Mouse (Mus musculus): ENCODE measurements around the gene Sowahd.
"Not testable (repeated sequence)": the region's sequence is repeated elsewhere in the genome, so short reads cannot be mapped to it uniquely, and the experiment has no call there.

The Sowahd gene

DNA sequence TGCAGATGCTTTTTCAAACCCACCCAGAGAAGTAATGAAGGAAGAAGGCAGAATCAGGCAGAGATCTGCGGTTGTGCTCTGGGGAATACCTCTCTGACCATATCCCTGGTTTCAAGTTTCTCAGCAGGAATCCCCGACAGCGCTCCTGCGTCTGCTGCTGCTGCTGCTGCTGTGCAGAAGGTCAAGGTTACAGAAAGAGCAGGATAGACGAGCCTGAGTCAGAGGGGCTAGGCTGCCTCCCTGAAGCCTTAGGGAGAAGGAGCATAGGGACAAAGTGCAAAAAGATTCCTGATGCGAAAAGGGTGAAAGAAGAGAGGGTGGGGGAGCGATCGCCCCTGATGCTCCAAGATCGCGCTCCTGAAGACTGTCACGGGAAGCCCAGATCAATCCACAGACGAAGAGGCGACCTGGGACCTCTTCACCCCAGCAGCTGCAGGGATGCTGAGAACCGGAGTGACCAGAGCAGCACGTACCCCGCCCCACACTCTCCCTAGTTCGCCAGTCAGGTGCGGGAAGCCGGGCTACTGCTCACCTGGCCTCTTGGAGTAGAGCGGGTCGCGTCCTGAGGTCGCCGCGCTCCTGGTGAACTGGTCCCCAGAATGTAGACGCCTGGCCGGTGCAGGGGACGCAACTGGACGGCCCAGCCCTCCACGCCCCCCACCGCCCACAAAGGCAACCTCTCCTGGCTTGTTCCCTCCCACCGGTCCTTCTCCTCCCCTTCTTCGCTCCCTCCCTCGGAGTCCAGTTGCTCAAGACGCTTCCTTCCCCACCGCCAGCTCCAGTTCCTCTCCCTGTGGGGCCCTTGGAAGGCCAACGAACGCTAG is at the start of gene Sowahd:
Gene Sowahd (plus strand): TSS at position 780 of the 824 bp plus-strand sequence.
- DNase-seq = peak; percentile 5

- no peak for DNase-seq
Measured at GRCm38 (mm10) chrX:37013870-37014269, 34.8 kb upstream of the Sowahd start.

DNA sequence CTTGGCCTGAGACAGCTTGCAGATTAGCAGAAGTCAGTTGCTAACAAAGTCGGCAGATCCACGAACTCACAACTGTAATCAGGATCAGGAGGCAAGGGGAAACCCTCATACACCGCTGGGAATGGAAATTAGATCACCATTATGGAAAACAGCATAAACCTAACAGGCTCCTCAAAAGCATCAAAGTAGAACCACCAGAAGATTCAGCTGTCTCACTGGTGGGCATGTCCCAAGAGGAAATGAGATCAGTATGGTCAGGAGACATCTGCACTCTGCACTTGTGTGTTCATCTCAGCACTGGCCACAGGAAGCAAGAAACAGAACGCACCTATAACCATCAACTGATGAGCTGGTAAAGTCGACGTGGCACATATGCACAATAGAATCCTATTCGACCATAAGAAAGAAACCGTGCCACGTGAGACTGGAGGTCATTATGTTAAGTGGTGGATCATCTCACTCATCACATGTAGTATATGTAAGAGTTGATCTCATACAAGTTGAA is 30.4 kb upstream of the Sowahd start:
- no peak for DNase-seq

- DNase-seq = no peak
Measured at GRCm38 (mm10) chrX:37019045-37019444, 29.6 kb upstream of the Sowahd start.

DNA sequence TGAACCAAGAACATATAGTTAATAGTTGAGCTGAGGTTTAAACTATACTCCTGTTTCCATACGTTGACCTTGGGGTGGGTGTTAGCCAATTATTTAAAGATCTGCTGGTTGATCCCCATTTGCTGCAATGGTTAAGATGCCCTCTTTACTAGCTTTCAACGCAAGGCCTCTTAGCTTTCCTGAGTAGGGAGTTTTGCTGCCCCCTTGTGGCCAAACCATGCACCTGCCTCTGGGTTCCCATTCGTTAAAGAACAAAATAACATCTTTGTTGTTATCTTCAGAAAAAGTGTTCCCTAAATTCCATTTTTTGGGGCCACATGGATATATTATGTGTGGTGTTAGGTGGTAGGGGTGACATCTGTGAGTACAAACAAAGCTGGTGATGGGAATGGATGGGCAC is 26.0 kb upstream of the Sowahd start:
- peak; percentile 41 for DNase-seq

DNA sequence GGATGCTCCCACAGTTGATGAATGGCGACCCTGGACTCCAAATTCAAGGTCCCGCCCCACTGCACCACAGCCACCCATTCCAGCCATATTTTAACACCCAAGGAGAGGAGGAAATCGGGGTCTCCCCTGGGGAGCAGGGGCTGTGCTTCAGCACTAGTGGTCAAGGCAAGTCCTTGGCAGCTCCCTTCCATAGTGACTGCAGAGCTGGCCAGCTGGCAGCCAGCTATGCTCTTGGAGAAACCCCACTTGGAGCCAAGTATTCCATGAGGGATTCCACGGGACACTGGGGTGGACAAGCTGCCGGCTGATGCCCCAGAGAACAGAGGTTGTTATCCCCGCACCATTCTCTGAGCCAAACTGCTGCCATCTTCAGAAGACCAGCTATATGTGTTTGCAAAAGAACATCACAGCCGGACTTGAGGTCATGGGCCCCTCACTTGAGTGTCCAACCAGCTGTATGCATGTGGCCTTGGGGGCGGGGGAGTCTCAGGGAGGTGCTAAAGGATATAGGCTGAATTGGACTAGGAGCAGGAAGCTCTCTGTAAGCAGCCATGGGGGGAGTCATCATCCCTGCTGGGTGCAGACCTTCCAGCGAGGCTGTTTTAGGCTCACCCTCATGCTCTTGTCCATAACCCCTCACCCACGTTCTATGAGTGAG is 24.9 kb upstream of the Sowahd start:
- no peak for DNase-seq

GRCm38 (mm10) chrX:37028378-37028777 is 20.3 kb upstream of the Sowahd start:
- no peak for DNase-seq

- DNase-seq = peak; percentile 45
Measured at GRCm38 (mm10) chrX:37042726-37043125, 5.9 kb upstream of the Sowahd start.

DNA sequence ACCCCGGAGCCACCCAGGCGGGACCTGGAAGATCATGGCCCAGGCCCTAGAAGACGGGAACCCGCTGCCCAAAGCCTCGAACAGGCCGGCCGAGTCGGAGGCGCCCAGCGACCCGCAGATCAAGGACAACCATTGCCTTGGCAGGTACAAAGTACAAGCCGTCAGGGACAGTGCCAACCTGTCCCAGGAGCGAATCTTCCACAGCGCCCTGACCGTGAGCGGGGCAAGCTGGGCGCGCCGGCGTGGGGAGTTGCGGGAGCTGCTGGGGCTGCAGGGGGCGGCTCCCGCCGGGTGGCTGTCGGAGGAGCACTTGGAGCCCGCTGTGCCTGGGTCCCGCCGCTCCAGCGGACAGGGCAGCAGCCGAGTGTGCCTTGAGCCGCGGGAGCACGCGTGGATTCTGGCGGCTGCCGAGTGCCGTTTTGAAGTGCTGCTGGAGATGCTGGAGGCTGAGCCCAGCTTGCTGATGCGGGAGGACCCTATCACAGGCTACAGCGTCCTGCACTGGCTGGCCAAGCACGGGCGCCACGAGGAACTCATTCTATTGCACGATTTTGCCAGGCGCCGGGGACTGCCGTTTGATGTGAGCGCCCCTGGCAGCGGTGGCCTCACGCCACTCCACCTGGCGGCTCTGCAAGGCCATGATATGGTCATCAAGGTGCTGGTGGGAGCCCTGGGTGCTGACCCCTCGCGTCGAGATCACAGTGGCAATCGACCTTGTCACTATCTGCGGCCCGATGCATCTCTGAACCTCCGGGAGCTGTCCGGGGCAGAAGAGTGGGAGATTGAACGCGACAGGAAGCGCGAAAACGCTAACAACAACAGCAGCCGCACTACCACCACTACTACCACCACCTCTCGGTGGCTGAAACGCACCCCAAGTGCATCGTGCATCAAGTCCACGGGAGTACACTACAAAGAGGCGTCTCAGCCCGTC is 512 bp downstream of the Sowahd start:
- DNase-seq = peak; percentile 3

DNA sequence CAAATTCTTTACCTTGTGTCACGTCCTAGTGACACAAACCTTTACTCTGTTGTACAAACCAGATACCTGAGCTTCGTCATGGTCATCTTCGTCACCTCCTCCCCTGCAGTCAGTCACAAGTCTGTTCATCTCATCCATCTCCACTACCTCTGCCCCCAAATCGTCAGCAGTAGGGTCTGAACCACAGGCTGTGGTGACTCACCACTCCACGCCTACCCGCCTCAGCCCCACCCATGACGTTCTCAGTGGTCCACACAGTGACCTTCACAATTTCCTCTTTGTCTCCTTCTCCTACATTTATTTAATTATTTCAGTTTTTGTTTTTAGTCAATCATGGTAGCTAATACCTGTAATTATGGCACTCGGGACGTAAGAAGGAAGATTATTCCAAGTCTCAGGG is 15.3 kb downstream of the Sowahd start:
- DNase-seq = no peak

DNA sequence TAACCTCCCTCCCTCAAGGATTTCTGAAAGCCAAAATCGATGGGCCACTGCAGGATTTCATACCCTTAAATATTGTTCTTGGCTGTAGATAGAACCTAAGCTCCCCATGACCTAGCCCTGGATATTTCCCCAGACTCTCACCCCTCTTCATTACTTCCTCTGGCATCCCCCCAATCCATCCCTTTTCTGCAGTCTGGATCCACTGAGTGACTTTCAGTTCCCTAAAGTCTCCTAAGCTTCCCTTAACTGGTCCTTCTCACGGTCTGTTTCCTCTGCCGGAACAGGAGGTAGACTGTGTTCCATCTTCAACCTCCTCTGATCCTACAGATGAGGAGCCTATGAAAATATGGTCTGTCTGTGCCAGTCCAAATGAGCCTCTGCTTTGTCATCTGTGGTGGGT is 18.7 kb downstream of the Sowahd start:
- DNase-seq = no peak

GRCm38 (mm10) chrX:37068766-37069165 is 20.1 kb downstream of the Sowahd start:
- DNase-seq = no peak

GRCm38 (mm10) chrX:37074262-37074892 is 25.7 kb downstream of the Sowahd start:
- peak; percentile 41 for DNase-seq

- no peak for DNase-seq
Measured at GRCm38 (mm10) chrX:37076651-37077050, 28.0 kb downstream of the Sowahd start.

DNA sequence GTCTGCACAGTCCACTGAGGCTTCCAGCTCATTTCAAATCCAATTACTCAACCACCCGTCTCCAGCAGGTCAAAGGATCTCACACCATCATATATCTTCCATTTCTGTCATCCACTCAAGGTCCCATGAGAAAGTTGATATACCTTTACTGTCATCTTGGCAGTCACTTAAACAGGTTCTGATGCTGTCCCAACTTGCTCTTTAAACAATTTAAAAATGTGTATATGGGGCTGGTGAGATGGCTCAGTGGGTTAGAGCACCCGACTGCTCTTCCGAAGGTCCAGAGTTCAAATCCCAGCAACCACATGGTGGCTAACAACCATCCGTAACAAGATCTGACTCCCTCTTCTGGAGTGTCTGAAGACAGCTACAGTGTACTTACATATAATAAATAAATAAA is 31.7 kb downstream of the Sowahd start:
- not testable (repeated sequence) for DNase-seq

- DNase-seq = no peak
Measured at GRCm38 (mm10) chrX:37081194-37081593, 32.5 kb downstream of the Sowahd start.

DNA sequence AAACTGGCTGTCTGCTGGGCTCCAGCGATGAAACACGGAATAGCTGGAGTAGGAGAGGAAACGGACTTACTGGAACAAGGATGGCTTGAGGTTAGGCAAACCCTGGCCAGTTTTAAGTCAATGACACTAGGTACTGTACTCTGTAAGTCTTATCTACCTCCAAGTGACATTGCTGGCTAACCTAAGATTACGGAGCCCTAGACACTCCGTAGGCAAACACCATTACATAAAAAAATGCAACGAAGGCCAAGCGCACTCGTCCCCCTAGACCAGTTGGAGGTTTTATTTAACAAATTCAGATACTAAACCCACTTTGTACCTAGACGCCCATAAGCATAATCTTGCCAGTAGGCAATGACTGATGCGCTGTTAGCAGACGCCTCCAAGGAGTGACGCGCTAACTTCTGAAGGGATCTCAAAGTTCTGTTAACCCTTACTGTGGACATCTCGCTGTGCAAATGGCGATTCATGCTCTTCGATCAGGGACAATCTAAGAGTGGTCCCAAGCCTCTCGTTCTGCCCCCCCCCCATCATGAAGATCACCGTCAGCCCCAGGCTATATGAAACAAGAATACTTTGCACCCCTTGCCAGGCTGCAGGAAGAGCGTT is 35.8 kb downstream of the Sowahd start:
- peak; percentile 5 for DNase-seq

DNA sequence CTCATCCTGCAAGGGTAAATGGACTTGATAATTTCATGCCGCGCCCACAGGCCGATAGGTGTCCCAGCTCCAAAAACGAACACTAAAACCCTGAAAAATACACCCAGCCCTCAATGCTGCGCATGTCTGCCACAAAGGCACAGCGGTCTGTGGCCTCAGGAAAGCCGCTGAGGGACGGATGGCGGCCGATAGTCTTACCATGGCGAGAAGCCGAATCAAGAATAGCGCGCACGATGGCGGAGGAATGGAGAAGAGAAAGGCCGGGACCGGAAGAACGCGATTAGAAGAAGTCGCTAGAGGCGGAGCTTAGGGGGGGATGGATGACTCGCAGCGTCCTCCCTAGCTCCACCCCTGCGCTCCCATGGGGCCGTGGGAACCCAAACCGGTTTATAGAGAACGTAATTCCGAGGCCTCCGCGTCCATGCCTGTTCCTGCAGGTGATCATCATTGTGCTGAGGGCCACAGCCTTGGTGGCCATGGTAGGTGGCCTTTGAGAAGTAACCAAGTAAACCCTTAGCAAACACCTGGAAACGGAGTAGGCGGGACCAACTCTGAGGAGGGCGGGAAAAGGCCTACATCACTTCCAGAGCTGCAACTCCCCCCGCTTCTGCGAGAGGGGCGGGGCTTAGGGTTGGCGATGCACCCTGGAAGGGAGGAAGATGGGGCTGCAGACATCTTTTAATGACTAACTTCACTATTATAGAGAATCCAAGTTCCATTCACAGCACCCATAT is 36.4 kb downstream of the Sowahd start, which contains the start of gene Rpl39:
Gene Rpl39 (minus strand): TSS at position 476 of the 734 bp plus-strand sequence.
- DNase-seq = peak; percentile 90

GRCm38 (mm10) chrX:37085665-37086064 is 37.0 kb downstream of the Sowahd start:
- DNase-seq = no peak

GRCm38 (mm10) chrX:37088778-37089177 is 40.1 kb downstream of the Sowahd start:
- no peak for DNase-seq

DNA sequence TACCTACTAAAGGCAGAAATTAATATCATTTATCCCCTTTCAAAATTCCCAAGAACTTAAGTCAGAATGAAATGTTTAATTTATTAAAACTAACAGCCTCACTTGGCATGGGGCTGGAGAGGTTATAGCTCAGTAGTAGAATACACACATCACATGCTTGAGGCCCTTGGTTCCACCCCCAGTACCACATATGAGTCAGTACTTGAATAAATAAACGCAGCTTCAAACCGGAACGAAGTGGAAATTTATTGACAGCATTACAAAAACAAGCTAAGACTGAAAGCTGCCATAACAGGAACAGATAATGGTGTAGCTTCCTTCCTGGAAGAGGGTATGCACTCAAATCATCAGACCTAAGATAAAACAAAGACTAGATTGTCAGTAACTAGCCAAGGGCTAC is 42.8 kb downstream of the Sowahd start:
- DNase-seq = no peak

Data from kidney, postnatal 14 days (tissue).